Mouse (Mus musculus) frontal cortex, postnatal 14 days (tissue): ENCODE data around the gene Fam20b.

Experiments used
- DNase-seq, 2 experiments: peaks; one replicate each; pipeline ENCODE4 v3.0.0; 2022; ENCODE audit warnings: low spot score in 2 of 2

The Fam20b gene

DNA sequence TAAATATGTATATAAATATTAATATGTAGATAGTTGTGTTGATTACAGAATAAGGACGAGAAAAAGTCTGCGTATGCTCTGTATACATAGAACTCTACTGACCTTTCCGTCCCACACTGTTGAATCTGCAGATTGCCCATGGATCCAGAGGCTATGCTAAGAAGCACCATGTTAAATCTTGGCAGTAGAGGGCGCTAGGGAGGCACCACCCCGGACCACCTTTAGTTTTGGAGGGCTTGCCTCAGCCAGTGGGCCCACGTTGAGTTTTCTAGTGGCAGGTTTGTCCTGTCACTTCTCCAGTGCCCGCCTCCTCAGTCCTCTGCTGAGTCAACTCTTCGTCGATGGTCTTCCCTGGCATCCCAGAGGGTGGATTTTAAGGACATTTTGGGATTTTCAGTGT, 11.9 kb upstream of the Fam20b start:
- DNase-seq = no peak

DNA sequence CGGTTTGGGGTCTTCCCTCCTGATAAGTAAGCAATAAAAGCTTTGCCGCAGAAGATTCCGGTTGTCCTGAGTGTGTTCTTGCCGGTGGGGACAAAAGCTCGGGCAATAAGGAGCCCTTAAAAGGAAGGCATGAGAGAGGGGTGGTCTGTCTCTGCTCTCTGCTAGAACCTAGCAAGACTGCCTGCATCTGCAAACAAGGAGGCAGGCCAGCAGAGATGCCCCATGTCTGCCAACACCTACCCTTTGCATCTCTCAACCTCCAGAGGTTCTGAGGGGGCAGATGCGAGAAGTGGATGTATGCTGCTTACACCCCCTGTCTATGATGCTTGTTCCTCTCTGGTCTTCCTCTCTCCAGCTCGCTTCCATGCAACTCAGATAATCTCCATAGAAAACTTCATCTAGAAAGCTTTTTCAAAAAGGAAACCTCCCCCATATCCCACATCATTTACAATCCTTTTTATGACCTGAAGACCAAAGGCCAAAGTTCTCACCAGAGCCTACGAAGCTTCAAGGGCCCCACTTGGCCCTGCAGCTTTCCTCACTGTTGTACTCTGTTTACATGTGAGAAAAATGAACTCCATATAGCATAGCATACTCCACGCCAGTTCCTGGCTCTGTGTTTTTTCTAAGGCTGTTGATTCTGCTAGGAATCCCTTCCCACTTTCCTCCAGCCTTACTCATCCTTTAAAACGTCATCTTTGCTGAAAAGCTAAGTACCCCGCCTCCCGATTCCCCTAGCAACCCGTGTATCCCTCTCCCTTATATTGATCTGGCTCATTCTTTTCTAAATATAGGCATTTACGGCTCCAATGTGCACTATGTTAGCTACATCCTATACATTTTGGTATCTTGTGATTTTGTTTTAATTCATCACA, 8.6 kb upstream of the Fam20b start:
- DNase-seq = no peak

DNA sequence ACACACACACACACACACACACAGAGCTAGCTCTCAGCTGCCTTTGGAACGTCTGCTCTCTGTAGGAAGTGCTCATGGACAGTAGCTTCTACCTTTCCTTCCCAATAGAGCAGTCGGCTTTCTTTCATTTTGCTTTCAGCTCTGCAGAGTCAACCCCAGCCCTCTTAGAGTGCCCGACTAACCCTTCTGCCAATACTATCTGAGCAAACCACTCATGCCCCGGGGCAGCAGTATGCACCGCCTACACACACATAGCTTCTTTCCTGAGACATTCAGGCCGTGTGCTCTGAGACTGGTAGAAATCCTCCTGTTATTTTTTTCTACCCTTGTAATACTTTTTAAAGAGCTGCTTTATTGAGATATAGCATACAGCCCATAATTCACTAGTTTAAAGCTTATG, 3.2 kb upstream of the Fam20b start:
- no peak for DNase-seq

DNA sequence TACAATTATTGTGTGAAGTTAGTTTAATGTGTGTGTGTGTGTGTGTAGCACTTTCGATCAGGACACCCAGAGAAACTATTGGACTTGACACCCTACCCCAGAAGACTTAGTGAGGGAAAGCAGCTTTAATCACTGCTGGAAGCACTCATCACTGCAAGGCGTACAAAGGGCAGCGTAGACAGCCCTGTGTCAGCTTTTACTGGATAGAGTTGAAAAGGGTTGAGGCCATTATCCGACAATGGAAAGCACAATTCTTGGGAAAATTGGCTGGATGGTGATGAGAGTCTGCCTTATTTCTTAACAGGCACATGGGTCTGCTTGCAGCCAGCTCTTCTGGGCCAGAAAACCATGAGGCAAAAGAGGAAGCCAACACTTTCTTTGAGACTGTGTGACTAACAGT, 1.2 kb upstream of the Fam20b start:
- no peak for DNase-seq

DNA sequence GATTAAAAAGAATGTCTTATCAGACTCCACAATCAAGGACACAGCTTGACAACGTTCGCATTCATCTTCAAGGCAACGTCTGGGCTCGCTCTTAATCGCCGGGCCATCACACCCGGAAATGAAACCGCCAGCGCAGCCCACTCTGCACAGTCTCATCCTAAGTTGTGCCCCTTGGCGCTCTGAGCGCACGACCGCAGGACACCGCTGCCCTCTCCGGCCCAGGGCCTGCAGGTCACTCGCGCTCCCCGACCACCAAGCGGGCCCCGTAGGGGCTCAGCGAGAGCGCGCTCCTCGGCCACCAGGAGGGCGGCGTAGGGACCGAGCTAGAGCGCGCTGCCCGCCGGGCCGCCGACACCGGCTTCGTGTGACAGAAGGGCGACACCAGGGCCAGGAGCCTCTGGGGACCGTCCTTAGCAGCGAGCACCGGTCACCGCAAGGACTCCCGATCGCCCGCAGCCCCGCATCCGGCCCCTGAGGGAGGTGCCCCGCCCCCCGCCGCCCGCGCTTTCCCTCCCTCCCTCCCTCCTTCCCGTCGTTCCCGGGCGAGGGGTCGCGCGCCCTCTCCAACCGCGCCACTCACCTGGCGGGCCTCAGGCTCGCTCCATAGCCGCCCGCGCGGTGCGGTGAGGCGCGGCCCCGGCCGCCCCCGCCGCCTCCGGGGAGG, 468 bp downstream of the Fam20b start:
- peak; percentile 25 to 34 for DNase-seq

DNA sequence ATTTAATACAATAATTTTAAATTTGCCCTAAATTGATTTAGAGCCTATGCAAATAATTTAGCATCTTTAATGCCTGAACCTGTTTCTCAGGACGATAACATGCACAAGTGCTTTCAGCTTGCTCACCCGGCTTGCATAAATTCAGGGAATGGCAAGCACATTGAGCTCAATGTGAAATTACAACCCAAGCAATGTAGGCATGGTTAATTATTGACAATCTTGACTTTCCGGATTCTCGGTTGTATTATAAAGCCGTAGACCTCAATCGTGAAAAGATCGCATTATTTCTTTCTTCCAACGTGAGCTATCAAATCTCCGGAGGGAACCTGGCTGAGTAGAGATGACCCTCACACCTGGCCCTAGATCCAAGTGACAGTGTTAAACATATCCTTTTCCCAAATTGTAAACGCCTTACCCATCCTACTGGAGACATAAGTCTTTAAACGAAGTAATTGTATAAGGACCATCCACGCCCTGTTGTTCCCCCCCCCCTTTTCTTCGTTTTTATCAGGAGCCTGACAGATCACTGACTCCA, 1.1 kb downstream of the Fam20b start:
- DNase-seq = no peak

DNA sequence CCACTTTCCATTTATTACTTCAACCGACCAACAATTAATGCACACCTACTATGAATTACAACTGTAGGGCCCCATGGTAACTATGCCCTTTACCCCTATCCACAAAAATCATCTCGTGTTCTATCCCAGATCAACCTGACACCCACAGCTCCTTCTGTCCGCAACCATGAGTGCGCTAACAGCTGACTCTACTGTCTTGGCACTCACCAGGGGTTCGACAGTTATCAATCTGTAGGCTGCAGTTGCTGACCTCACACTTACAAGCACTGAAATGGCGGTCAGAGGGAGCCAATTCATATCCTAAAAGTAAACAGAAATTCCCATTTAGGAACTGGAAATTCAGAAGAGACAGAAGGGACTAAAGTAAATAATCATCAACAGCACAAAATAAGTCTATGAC, 2.2 kb downstream of the Fam20b start:
- DNase-seq = no peak

DNA sequence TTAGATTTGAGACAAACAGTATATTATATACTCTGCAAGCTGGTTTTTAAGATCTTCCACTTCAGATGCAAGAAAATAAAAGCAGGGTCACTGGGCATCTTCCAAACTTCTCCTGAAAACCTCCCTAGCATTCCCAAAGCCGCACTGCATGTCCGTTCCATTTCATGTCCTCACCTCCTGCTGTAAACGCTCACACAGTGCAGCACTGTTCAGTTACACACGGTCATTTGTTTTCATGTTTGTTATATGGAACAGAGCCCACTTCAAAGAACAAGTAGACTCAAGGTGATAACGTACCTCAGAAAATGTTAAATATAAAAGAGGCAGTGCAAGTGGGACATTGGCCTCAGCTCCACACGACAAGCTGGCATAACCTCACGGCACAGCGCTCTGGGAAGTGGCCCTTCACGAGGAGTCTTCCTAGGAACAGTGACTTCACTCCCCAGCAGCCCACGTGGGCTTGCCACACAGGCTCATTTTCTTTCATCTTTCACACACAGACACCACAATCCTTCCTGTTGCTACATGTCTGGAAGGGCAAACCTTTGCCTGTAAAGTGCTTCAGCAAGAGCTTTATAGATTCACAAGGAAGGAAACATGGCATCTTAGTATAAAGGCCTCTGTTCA, 8.3 kb downstream of the Fam20b start:
- no peak for DNase-seq

DNA sequence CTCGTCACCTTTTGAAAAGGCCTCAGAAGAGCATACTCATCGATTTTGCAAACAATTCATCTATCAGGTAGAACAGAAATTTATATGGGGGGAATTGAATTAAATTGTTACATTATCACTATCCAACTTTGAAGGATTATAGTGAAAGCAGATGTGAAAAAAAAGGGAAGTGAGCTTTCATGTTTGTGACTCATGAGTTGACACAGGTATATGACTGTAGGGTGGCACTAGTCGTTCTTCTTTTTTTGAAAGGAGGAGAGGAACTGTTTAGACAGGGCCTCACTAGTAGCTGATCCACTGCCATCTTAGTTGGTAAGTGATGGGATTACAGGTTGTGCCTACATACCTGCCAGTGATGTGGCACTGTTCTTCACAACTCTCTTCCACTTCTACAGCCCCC, 10.2 kb downstream of the Fam20b start:
- DNase-seq = no peak

DNA sequence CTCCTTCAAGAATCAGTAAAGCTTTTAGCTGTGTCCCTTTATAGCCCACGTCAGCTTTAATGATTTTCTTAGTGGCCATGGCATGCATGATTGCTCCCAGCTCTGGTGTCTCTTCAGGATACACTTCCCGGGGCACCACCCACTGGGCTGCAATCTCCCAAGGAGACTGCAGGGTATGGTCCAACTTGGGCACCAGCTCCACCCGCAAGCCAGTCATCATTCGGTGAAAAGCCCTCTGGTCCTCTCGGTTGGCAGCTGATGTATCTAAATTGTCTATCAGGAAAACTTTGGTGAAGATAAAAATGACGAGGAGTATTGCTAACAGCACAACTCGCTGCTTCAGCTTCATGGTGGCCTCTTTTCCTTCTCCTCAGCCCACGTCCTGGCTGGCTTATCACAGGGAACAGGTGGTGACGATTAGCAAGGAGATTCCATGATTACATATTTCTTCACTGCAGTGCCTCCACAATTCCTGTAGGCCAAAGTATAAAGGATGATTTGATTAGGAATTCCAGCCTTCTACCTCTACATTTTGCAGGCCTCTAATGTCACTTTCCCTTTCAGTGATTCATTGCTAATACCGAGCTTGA, 13.1 kb downstream of the Fam20b start:
- DNase-seq = no peak

DNA sequence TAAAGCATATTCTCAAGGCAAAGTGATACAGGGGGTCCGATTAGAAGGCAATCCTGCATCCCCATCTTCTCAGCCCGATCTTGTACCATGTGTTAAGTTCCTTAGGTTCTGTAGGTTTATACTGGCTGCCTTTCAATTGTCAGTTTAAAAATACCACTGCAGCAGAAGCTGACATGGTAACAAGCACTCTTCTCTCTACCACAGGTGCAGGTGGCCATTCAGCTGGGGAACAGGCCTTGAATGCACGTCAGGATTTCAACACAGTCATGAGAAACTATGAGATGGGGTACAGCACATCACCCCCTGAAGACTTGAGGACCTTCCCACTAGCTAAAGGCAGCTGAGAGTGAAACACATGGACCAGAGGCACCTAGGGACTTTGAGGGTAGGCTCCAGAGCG, 15.4 kb downstream of the Fam20b start:
- no peak for DNase-seq

DNA sequence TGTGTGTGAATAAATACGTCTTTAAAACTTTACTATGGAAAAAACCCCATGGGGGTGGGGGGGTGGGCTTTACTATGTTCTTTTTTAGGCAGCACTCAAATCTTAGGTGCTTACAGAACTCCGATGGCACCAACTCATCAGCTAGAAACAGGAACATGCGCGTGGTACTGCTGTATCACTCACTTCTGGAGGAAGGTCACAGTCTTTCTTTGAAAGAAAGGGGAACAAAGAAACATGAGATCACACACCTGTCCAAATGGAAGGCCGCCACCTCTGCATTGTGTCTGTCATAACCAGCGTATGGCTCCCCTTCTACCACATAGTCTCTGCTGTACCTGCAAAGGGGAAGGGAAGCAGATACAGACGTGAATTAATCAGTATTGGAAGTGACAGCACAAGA, 16.7 kb downstream of the Fam20b start:
- no peak for DNase-seq

DNA sequence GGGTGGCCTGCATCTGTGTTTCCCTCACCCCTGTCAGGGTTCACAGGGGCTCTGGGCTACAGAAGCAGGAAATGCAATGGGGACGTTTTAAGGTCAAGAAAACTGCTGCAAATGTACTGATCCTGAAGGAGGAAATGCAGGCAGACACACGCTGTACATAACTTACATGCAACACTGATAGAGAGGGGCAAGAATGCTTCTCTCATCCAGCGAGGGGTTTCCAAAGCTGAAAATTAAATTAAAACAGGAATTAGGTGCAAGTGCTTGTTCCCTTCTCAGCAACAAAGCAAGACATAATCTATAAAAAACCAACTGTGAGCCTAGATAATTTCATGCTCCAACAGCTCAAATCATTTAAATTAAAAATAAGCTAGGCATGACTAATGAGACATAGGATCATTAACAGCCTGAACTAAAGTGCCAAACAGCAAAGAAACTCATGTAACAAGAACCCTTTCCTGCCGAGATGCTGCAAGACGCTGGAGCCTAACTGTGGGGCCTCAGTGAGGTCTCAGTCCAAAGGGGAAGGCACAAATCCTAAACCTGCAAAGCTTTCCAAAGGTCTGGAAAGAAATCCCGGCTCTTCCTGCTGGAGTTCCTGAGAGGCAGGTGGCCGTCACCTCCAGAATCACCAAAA, 32.7 kb downstream of the Fam20b start:
- no peak for DNase-seq

DNA sequence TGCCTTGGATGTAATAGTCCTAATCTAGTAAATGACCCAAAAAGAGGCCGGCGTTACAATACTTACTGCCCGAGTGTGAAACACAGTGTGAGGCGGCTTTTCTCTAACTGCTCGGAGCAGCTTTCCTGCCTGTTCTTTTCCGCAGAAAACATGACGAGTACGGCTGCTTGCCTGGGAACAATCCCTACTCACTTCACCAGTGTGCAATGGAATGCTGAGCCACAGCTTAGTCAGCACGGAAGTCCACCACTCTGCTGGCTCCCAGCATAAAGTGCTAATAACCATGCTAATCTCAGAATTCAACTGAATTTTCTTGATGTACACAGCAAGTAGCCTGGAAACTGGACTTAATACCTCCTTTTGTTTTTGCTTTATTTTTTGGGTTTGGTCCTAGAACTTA, 39.3 kb downstream of the Fam20b start:
- DNase-seq = no peak

DNA sequence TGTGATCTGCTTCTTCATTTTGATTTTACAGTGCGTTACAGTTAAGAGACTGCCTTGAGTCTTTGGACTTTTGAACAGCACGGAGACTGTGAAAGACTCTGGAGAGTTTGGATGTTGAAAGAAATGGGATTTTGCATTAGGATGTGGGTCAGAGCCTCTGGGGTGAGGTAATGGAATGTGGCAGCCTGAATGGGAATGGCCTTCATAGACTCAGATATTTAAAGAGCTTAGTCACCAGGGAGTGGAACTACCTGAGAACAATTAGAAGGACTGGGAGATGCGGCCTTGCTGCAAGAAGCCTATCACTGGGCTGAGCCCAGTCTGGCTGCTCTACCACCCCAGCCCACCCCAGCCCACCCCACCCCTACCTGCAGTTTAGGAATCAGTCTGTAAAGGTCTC, 41.7 kb downstream of the Fam20b start:
- no peak for DNase-seq

DNA sequence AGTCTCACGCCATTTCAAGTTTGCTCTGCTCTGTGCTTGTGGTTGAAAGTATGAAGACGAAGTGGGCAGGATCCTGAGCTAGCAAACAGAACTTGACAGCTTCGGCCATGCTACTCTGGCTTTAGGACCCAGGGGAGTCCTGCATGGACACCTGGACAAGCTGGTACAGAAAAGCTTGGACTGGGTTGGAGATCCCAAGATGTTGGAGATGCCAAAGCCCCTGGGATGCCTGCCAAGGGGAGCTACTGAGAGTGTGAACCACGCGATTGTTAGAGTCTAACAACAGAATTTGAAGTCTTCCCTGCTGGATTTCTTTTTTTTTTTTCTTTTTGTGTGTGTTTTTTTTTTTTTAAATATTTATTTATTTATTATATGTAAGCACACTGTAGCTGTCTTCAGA, 42.3 kb downstream of the Fam20b start:
- DNase-seq = no peak

DNA sequence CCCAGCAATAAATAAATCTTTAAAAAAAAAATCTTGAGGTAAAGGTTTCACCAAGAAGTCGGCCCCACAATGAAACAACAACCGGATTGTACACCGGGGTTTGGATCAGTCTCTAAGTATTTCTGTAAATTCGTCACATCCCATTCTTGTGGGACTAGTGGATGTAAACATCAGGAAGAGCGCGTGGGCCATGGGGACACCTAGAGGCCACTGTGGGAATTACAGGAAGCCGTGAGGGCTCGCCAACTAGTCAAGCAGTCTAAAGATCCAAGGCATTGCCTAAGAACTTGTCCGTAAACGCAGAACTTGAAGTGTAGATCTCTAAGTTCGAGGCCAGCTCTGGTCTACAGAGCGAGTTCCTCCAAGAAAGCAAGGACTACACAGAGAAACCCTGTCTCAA, 42.7 kb downstream of the Fam20b start:
- peak in 1 of 2 experiments; percentile 42 for DNase-seq

DNA sequence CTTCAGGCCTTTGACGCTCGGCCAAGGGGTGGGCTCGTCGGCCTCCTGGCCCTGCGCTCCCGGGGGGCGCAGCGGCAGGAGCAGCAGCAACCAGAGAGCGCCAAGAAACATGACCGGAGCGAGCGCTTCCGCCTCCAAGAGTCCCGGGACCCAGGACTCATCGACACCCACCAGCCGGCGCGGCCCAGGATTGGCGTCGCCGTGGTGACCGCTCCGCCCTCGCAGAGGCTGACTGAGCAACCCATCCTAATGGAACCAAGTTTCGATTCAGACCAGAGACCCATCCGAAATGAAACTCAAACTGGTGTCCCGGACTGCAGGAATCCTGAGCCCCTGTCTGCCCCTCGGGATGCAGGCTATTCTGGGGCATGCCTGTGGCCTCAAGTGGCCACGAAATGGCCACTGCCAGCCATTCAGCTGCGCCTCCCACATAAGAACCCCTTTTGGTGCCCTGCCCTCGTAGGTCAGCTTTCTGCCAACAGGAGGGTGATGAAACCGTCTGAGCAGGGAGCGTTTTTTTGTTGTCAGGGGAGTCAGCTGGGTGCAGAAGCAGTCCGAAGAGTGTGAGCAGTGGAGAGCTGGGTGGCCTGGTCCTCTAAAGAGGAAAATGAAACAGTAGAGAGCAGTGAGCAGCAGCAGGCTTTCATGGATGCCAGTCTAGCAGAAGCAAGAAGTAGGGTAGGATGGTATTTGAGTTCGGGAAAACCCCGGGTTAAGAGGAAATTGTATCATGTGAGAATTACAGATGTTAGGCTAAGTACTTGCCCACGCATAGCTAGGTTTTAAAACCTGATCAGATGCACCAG, 44.5 kb downstream of the Fam20b start, which contains the start of gene Tor3a:
Tor3a (minus strand) TSS at position 162 of the 806 bp plus-strand sequence.
- DNase-seq = peak in 1 of 2 experiments; percentile 45

DNA sequence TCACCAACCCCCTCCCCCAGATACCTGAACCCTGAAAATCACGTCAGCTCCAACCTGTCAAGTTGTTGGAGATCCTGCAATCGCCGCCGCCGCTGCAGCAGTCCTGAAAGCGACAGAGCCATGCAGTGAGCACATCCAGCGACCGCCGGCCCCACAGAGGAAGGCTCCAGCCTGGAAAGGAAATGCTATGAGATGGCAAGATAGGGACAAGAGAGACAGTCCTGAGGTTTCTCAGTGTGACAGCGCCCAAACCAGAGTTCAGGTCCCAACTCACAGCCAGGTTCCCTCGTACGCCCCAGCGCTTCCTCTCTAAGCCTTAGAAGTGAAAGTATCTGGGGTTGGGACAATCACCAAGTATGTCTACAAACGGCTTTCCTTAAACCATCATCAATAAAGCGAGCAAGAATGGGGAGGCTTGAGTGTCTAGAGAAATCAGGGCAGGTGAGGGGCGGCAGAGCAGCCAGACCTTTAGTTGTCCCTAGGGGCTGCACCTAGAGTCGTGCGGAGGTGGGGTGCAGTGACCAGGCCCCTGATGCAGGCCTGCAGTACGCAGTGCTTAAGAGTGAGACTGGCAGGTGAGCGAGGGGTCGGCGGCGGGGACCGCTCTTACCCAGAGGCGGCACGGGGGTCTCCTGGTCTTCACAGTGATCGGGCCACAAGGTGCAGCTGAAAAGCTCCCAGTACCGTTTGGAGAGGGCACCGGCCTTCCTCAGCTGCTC, 45.3 kb downstream of the Fam20b start:
- no peak for DNase-seq
